Mouse (Mus musculus) kidney, adult 11 months (tissue): ENCODE measurements around the gene Gldc.
A peak's percentile ranks its signal among the peaks of the same experiment; 100 is the strongest.
"Not testable (repeated sequence)": the region's sequence is repeated elsewhere in the genome, so short reads cannot be mapped to it uniquely, and the experiment has no call there.

Experiments used
- DNase-seq: peaks from one replicate; pipeline ENCODE4 v3.0.0; 2022

Gene Gldc

GRCm38 (mm10) chr19:30174919-30175571, at the start of gene Gldc:
Gldc (minus strand) TSS chr19:30175429.
- peak; percentile 81 for DNase-seq

DNA sequence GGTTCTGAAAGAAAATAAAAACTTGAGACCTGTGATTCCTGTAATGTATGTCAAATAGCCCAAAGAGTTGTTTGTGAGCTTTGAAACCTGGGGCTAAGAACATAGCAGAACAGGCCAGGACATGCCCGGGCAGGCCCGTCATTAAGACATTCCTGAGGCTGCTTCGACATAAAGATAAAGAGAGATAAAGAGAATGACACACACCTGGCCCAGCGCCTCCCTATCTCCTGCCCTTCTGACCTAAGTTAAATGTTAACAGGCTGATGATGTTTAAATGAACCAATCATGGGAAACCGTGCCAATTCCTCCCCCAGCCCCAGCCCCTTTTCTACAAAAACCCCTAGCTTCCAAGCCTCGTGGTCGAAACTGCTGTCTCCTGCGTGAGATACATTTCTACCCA, 47.4 kb upstream of the Gldc start:
- not testable (repeated sequence) for DNase-seq

DNA sequence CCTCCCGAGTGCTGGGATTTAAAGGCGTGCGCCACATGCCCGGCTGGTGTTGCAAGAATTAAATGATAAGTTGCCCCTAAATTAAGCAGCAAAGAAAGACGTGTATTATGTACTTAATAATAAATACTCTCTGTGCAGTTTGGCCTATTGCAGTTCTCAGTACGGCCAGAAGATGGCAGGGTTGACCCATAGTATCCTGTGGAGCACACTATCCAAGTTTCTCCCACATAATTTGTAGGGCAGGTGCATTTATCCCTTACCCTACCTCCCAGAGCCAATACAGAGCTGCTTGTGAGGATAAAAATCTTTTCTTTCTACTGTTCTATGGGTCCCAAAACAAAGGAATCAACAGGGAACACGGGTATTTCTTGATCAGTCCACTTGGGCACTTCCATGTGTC, 42.1 kb upstream of the Gldc start:
- DNase-seq = peak; percentile 23

- no peak for DNase-seq
Observed at GRCm38 (mm10) chr19:30216186-30216585, 41.0 kb upstream of the Gldc start.

DNA sequence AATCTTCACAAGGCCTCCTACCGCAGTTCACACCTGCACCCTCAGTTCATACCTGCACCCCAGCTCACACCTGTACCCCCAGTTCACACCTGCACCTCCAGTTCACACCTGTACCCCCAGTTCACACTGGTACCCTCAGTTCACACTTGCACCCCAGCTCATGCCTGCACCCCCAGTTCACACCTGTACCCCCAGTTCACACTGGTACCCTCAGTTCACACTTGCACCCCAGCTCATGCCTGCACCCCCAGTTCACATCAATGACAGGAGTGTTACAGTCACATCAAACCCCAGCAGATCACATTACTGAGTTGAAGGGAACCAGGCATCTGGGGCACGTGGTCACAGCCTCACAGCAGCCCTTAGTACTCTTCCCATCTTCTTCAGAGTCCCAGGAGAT, 40.5 kb upstream of the Gldc start:
- DNase-seq = not testable (repeated sequence)

GRCm38 (mm10) chr19:30214026-30214425, 38.8 kb upstream of the Gldc start:
- DNase-seq = no peak

DNA sequence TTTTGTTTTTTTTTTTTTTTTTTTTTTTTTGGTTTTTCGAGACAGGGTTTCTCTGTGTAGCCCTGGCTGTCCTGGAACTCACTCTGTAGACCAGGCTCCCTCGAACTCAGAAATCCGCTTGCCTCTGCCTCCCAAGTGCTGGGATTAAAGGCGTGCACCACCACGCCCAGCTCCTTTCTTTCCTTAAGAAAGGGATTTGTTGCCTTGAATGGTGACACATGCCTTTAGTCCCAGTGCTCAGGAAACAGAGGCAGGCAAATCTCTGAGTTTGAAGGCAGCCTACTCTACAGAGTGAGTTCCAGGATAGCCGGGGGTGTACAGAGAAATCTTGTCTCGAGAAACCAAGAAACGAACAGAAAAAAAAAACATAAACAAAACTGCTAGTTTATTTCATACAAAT, 33.8 kb upstream of the Gldc start:
- DNase-seq = not testable (repeated sequence)

DNA sequence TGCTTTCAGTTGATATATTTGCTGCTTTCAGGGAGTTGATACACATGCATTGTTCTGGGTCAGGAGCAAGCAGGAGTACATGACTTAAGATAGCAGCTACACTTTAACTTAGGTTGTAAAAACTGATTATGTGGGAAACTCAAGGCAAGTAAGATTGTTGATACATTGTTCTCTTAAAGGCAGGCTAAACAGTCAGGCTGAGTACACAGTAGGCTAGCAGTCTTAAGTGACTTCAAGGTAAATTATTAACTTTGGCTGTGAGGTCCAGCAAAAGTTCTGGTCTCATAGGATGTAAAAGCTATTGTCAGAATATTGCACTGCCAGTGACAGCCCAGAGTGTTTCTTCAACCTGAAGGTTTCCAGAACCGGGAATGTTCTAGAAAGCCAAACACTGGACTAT, 31.8 kb upstream of the Gldc start:
- DNase-seq = no peak

GRCm38 (mm10) chr19:30205874-30206273, 30.6 kb upstream of the Gldc start:
- no peak for DNase-seq

DNA sequence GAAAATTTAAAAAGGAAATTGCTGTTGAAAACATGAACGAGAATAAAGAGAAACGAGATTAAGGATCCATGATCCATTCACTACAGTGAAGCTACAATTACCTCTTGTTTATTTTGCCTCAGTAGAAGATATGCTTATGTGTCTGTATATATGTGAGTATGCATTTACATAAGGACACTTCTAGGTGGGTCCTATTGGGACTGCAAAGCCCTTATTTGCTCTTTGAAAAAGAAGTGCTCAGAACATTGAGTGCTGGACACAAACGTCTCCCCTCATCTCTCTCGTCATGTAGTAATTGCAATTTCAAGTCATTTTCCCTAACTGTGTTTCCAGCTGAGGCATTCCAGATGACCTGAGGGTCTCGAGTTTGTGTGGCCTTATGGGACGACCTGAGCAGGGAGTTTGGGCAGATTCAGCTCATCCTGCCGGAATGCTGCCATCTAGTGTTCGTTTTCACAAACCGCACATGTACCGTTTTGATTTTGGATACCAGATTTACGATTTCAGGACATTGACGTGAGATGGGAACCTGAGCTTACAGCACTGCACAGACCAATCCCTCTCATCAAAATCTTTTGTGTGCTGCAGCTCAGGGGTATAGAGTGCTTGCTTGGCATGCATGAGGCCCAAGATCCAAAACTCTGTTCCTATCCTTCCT, 30.1 kb upstream of the Gldc start:
- no peak for DNase-seq

- peak; percentile 76 for DNase-seq
Observed at GRCm38 (mm10) chr19:30202177-30202576, 26.9 kb upstream of the Gldc start.

- no peak for DNase-seq
Observed at GRCm38 (mm10) chr19:30194999-30195398, 19.8 kb upstream of the Gldc start.

- DNase-seq = no peak
Observed at GRCm38 (mm10) chr19:30187232-30187631, 12.0 kb upstream of the Gldc start.

GRCm38 (mm10) chr19:30185536-30185935, 10.3 kb upstream of the Gldc start:
- no peak for DNase-seq

GRCm38 (mm10) chr19:30179979-30180378, 4.8 kb upstream of the Gldc start:
- DNase-seq = no peak

DNA sequence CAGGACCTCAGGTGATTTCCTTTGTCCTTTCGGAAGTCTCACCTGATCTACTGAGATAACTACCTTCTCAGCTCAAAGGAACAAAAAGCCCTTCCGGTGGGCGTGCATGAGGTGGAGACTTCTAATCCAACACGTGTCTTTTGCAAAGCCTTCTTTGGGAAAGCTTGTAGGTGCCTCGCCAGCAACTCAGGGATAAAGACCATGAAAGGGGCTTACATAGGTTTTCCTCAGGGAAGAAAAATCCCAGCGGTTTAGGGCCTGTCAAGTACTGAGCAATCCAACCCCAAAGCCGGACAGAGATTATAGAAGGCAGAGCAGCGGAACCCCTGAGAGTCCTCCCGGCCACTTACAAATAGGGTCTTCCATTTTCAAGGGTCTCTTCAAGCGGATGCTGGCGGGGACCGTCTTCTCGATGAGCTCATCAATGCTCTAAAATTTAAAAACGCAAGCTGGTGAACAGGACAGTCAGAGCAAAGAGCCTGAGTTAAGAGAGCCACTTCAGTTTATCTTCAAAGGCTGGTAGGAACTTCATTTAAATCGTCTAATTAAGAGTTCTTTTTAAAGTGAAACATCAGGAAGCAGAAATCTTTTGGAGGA, 1.1 kb downstream of the Gldc start:
- no peak for DNase-seq

- peak; percentile 28 for DNase-seq
Observed at GRCm38 (mm10) chr19:30171346-30172055, 3.7 kb downstream of the Gldc start.

DNA sequence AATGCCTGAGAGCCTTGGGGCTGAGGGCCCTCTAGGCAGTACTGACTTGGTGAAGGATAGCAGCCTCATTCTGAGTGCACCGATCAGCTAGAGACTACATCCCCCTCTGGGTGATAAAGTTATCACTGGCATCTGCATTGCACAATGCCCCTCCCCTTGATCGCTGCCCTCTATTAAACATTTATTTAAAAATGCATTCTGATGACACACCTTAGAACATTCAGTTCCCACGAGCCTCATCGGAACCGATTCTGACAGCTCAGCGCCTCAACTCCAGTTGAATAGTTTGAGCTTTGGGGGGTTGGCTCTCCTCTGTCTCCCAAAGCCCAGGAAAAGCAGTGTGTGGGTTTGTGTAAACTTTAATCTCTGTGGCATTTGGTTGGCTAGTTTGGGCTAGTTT, 4.9 kb downstream of the Gldc start:
- DNase-seq = peak; percentile 52

DNA sequence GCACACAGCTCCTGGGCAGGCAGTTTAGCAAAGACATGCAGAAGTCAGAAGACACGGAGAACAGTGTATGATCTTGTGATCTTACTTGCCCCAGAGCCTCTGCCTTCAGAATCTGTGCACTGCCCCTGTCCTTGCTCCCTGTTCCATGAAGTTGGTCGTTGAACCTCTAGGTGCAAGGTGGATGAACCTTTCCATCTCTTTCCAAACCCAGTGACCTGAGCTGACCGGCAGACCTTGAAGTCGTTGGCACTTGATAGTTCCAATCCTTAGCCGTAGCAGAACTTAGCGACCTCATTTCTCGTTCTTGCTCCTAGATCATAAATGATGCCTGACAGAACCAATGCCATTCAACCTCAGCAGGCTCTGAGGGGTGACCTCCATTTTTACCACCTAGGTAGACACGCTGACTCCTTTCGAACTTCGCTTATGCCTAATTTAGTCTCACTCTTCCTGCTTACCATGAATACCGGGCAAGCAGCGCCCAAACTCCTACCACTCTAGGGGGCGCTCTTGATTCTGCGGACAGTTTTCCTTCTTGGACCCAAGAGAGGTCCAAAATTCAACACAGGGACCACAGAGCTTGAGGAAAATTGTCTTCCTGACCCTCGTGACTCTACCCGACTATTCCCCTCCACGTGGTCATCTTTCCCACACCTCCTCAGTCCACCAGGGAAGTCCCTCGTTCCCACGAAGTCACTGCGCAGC, 8.3 kb downstream of the Gldc start:
- peak; percentile 84 for DNase-seq

DNA sequence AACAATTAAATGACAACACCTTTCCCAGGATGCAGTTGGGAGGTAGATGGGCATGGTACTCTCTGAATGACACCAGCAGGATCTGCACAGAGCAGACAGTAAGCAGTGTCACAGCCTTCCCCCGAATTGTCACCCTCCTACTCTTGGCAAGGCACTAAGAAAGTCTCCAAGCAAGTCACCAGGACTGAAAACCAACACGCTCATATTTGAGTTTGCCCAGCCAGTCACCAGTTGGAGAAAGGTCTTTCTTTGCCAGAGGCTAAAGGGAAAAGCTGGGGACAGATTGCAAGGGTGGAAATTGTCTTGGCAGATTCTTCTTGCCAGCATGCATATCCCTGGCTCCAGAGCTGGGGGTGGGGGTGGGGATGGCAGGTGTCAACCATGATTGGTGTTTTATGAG, 11.0 kb downstream of the Gldc start:
- DNase-seq = no peak

GRCm38 (mm10) chr19:30162808-30163207, 12.4 kb downstream of the Gldc start:
- DNase-seq = peak; percentile 84

DNA sequence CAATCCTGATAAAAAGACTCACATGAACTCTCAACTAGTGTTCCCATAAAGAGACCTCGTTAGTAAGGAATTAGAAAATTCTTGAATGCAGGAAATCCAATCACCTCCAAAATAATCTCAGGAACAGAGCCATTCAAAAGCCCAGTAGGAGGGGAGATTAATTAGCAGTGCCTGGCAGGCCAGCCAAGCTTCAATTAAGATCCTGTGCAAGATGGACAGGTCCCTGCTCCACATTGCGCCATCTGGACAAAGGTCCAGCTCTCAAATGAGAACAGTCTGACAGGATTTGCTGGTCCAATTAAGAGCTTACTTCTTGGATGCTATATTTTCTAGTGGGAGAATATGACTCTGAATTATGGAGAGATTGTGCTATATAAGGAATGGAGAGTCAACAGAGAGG, 15.2 kb downstream of the Gldc start:
- DNase-seq = peak; percentile 42

GRCm38 (mm10) chr19:30158189-30158588, 17.0 kb downstream of the Gldc start:
- no peak for DNase-seq
